Mouse (Mus musculus) layer of hippocampus, adult 18-20 months (tissue): ENCODE results near the gene Hsd11b1. TPM values are rescaled to one million over a fixed set of nuclear protein-coding genes. Genes with fewer than 3 reads are reported as not detected.
A peak's percentile ranks its signal among the peaks of the same experiment; 100 is the strongest.

Source experiments
- DNase-seq, 2 experiments: peaks; one replicate each; pipeline ENCODE4 v3.0.0; 2022; ENCODE audit warnings: low spot score in 2 of 2
- total RNA-seq, 2 experiments: library from RNA; stranded (reverse); gene quantifications; 2 replicates each; pipeline ENCODE4 v1.2.3; 2021

Hsd11b1 gene
- total RNA-seq, 2 experiments from 2014 or later, result 38.2 to 40.7 TPM

DNA sequence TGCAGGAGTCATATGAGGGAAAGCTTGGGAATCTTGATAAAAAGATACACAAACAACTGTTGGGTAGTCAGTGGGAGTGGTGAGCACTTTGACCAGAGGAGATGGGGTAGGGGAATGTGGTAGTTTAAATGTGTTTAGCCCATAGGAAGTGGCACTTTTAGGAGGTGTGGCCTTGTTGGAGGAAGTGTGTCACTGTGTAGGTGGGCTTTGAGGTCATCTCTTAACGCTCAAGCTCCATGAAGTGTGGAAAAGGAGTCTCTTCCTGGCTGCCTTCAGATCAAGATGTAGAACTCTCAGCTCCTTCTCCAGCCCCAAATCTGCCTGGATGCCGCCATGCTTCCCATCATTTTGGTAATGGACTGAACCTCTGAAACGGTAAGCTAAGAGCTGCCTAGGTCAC, 56.4 kb downstream of the Hsd11b1 start, which contains the start of gene Lamb3:
Lamb3 (plus strand) TSS at position 197 of the 400 bp plus-strand sequence.
- no peak for DNase-seq

DNA sequence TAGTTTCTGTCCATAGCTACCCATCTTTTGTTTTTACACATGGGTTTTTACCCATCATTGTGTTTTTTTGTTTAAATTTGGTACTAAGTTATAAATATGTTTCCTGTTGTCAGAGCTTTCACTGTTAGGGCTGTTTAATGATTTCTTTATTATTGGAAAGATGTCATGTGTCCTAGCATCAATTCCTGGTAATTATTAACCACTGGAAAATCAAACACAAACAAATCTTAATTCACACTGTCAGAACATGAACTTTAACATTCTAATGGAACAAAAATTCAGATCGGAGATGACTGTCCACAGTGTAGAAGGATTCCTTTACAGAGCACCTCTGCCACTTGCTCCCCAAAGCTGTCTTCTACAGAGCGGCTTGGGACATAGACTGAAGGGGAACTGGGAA, 58.4 kb downstream of the Hsd11b1 start:
- no peak for DNase-seq

DNA sequence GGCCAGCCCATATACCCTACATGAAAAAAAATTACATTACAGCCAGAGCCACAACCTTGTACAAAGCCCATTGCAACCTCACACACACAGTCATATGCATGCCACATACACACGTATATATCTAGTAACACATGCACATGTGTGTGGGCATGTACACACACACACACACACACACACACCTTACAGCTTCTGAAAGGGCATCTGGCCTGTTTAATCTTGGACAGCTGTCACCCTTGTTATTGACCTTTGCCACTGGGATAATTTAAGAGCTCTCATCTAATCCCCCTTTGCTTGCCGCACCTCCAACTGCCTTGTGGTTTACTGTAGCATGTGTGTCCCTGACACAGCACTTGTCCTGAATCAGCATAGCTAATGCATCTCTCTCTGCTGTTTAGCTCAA, 60.1 kb downstream of the Hsd11b1 start:
- no peak for DNase-seq

DNA sequence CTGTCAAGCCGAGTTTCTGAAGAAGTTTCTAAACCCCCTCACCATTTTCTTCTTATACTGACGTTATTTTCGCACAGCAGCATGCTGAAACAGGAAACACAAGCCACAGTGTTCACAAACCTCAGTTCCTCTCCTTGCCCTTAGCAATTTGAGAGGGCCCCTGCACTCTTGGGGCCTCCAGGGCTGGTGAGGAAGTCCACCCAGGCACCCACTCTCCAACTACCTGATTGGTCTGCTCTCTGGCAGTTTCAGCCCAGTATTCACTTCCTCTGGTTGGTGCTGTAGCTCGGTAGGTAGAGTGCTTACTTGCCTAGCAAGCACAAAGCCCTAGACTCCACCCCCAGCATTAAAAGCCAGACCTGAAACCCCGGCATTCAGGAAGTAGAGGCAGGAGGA, 62.5 kb downstream of the Hsd11b1 start, which contains the start of gene Traf3ip3:
Traf3ip3 (minus strand) TSS at position 321 of the 396 bp plus-strand sequence.
- no peak for DNase-seq

DNA sequence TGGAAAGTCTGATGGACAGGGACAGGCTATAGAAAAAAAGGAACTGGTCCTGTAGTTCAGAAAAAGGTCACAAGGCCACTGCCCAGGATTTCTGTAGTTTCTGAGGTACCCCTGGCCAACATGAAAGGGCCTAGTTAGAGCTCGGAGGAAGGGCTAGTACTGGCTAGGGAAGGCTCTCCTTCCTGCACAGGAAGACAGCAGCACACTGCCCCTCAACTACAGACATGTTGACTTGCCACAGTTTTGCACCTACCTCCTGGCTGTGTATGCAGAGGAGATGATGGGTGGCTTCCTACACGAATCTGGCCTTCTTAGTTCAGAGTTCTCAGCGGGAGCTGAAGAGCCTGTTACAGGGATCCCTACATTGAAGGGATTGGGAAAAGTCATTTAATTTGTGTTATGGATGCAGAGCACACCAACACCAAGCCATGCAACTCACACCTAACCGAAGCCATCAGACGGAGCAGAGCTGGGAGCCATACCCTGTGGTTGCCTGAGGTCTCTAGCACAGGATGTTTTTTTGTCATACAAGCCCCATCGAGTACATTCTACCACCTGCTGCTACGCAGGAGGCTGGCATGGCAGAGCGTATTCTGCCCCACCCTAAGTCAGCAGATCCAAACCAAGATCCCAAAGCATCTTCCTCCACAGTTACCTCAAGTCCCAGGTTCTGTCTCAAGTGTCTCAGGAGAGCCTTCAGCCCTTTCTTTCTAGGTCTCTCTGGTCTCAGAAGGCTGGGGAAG, 63.1 kb downstream of the Hsd11b1 start:
- DNase-seq, result no peak

DNA sequence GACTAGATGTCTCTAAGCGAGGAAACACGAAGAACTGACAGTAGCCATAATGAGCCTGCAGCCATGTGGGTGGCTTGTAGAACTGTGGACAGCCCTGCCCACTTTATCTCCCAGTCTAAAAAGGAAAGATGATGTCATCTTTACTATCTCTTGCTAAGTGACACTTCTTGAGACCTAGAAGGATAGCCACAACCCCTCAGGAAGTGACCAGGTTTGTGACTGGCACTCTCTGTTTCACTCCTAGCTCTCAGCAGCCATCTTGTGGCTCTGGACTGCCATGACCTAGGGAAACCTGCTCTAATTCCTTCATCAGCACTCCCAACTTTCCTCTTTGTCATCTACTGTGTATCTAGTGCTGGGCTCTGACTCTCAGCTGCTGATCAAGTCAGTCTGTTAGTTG, 65.6 kb downstream of the Hsd11b1 start:
- no peak for DNase-seq

DNA sequence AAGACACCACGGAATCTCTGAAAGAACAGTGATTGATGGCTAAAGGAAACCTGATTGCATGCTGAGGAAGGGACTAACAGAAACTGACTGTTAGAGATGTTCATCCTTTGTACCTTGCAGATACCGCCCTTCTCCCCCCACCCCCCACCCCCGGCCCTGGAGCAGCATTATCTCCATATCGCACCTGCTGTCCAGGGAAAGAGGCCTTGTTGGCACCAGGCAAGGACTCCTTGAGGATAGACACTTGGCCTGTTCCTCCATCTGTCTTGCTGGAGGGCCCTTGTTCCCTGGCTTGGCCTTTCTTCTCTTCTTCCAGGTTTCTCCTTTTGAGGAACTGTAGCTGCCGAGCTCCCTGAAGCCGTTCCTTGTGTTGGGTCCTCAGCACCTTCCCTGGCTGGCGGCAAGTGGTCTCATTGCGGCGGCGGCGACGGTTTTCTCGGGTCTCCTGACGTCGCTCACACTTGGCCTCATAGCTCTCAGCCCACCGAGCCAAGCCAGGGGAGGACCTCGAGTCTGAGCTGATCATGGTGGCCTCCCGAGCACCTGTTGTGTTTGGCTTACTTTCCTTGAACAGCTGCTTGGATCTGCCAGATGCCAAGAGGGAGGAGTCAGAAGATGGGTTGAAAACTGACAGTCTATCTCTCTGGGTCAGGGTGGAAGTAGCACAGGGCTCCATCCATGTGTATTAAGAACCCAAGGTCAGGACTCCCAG, 66.2 kb downstream of the Hsd11b1 start:
- no peak for DNase-seq

DNA sequence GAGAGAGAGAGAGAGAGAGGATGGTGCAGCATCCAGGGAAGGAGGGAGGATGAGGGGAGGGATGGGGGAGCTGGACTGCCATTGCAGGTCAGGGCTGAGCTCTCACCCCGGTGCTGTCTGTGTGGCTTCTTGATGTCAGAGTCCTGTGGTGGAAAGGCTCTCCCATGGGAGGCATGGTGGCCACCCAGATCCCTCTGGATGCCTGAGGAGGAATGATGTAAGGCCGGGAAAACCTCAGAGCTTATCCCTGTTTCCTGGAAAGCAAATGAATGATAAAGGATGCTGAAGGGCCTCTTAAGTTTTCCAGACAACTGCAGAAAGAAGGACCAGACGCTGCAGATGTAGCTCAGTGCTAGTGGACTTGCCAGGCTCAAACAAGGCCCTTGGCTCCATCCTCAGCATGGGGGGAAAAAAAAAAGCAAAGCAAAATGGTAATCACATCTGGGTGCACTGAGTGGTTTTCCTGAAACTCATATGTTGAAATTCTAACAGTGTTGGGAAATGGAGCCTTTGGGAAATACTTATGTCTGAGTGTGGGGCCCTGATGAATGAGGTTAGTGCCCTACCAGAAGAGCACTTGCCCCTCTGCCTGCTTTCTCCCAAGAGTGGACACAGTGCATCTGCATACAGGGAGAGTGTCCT, 68.6 kb downstream of the Hsd11b1 start:
- no peak for DNase-seq

DNA sequence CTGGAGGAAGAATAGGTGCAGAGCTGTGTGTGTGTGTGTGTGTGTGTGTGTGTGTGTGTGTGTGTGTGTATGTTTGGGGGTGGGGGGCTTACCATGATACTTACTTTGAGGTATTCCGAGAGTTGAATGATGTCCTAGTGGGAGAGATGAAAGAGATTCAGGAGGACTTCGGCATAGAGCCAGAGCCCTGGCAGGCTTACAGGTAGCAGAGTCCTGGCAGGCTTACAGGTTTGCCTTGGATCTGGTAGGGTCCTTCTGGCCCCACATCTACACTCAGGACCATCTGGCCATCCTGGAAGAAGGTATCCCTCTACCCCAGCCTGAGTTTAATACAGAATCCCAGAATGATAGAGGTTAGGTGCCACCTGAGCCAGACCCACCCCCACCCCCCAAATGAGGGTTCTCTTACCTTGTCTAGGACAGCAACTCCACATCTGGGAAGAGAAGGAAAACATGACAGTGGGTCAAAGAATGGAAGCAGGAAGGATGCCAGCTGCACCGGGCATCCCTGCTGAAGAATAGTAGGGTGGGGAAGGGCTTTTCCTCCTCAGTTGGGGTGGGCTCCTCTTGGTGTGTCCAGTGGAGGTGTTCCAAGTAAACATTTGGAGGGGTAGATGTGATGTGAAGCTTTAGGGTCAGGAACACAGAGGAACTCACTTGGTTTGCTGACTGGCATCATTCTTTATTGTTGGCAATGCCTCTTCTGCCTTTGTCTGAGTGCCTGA, 69.3 kb downstream of the Hsd11b1 start:
- no peak for DNase-seq

DNA sequence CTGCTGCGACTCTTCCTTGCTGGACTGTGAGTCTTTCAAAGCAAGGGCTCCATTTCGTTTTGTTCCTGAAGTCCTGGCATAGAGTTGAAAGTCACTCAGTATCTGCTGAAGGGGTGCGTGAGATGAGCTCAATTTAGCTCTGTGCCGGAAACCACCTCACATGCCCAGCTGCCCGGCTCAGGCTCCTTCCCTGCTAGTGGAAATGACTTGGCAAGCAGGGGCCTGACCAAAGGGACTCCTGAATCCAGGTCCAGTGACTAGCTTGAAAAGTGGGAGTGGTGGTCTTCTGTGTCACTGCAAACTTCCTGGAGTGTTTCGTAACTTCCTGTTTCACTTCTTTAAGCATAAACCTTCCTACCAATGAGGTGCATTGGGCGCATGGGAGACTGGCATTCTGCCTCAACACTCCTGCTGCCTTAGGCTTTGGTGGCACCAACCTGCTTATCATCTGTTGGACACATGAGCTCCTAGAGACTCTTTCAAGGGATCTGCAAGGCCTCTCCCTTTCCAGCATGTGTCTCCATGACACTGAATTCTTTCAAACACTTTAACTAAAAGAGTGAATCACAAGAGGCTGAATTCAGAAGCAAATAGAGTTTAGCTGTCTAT, 72.1 kb downstream of the Hsd11b1 start:
- no peak for DNase-seq

DNA sequence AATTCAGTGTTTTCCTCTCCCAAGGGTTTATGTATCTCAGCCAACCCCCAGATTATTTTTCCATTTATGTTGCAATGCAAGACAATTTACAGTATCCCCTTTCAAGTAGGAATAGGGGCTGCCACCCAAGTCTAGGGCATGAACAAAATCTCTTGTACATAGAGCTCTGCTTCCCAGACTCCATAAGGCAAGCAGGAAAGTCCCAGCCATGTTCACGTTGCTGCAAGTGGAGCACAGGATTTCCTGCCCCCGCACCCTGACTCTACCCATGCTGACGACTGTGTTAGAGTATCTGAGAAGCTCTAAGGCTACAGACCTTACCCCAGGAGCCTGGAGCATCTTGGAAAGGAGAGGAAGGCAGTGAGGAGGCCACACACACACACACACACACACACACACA, 74.1 kb downstream of the Hsd11b1 start:
- no peak for DNase-seq

DNA sequence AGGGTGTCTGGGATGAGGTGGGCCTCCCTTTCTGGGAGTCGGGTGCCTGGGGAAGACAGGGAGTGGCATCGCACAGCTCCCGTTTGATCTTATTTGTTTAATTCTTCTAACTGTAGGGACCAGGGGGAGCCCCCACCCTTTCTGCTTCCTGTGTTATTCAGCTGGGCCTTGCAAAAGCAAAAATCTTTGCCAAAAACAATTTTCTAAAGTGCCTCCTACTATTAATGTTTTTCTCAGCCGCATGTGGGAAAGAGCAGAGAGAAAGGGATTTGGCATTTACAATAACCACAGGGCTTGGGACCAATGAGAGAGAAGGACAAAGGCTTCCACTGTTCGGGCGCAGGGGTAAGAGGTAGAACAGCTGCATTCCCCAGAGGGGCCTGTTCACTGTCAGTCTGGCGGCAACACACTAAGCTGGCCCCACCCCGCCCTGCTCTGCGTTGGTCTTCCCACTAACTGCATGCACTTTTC, 74.7 kb downstream of the Hsd11b1 start:
- peak; percentile 25 to 47 for DNase-seq

DNA sequence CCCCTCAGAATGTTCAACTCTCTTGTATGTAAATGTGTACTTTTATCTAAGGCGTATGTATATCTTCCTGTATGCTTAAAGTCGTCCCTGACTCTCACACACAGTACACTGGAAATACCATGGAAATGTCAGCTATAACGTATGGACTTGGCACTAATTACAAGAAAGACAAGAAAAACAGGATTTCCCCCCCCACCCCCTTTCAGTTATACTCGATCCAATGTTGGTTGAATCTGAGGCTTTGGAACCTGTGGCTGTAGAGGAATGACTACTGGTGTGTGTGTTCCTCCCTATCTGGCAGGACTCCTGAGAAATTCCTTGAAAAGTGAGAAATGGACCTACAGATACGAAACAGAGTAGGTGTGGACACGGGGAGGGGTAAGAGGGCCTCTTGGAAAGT, 75.6 kb downstream of the Hsd11b1 start:
- DNase-seq, result no peak

DNA sequence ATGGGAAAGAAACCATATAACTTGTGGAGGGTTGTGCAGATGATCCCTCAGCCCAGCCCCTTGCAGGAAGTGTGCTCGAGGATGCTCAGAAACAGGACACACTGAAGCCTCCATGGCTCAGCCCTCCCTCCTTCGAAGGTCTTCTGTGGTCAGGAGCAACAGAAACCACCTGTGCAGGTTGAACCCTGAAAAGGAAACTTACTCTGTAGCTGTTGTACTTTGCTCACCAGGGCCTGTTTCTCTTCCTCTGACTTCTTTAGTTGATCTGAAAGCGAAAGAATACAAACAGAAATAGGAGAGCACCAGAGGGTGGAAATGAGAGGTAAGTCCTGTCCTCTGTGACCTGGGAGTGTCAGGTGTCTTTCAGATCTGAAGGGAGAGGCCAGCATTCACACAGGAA, 82.8 kb downstream of the Hsd11b1 start:
- DNase-seq, result no peak

DNA sequence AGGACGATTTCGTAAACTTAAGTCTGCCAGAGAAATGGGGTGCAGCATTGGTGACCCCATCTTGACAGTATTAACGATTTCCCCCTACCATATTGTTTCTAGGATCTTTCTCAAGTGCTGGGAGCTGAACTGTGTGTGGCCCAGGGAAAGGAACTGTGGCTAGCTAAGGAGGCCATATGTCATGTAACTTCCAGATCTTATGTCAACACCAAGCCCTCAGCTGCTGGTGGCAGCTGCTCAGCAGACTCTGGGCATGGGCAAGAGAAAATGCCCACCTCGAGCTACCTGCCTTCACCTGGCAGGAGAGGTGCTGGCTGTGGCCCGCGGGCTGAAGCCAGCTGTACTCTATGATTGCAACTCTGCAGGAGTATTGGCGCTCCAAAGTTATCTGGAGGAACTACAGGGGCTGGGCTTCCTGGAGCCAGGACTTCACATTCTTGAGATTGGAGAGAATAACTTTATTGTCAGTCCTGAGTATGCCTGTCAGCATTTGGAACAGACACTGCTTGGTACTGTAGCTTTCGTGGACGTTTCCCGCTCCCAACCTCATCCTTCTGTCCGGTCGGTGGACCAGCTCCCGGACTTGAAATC, 89.6 kb downstream of the Hsd11b1 start:
- no peak for DNase-seq

DNA sequence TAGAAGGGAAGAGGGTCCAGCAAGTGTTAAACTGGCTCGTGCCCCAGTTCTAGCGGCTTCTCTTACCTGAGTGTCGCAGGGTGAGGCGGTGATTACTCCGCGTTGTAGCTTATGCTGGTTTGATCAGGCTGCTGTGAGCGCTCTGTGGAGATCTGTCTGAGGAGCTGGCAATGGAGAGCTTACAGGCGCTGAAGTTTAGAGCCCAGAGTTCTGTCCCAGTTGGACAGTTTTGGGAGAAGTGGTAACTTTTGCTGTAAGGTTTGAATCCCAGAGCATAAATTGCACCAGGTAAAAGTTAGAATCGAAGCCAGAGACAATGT, 90.1 kb downstream of the Hsd11b1 start:
- DNase-seq, result no peak

DNA sequence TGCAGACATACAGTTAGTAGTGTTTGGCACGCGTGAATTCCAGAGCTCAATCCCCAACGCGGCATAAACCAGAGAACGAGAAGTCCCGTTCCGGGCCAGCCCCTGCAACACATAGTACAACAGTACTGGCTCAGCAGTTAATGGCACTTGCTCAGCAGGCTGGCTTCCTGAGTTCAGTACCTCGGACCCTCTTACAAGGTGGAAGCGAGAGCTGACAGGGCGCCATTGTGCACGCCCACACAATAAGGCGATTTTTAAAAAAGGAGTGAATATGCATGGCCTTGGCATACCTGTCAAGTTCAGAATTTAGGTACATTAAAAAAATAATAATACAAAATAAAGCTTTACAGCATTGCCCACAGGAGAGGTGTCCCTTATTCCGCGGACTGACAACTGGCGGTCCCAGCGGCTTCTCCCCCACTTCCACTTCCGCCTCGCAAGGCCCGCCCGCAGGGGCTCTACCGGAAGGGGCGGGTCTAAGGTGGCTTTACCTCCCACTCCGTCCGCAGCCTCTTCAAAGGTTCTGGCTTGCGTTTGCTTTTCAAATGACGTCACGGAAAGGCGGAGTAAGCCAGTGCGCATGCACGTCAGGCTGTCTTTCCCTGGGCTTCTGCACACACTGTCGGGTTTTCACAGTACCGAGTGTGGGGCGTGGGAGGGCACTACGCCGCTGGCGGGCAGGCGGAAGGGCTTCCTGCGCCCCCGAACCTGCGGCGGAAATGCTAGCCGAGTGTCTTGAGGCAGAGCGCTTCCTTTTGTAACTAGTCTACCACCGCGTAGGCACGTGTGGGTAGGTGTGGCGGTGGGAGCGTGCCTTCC, 90.7 kb downstream of the Hsd11b1 start:
- DNase-seq, result peak; percentile 96 to 98
